Mouse (Mus musculus): ENCODE results near the gene Zgpat. TPM values are rescaled to one million over a fixed set of nuclear protein-coding genes. Genes with fewer than 3 reads are reported as not detected.

The Zgpat gene
- polyA plus RNA-seq, 1 experiment from 2014 or later = 21.7 TPM

GRCm38 (mm10) chr2:181379778-181380177, 15.1 kb downstream of the Zgpat start, which contains the start of gene Lime1:
Gene Lime1, plus strand, starts transcription at chr2:181380078.
- H3K36me3 ChIP-seq (ENCODE audit: control insufficient read depth, insufficient read depth, low read length) = peaks cover 21% of the 10 kb centered on the region; the same call in 1 of the 2 replicates

GRCm38 (mm10) chr2:181380251-181380650, 15.5 kb downstream of the Zgpat start:
- Histone ChIP-seq H3K9ac (ENCODE audit: low read depth, low read length) (no peak overlapping the region), H3K4me2 (no peak overlapping the region), H3K36me3 (ENCODE audit: control insufficient read depth, insufficient read depth, low read length) (peaks cover 21% of the 10 kb centered on the region; the same call in 1 of the 2 replicates), H3K27ac (ENCODE audit: low read depth, low read length) (no peak overlapping the region), H3K4me1 (ENCODE audit: control insufficient read depth, insufficient read depth, low read length) (no peaks in the 10 kb centered on the region), H3K9me3 (replicated peaks; ENCODE audit: control insufficient read depth, low read length) (no peaks in the 10 kb centered on the region), H3K27me3 (ENCODE audit: control insufficient read depth, insufficient read depth, low read length) (no peaks in the 10 kb centered on the region), H3K4me3 (ENCODE audit: low read depth, low read length) (no peak overlapping the region)
- ATAC-seq (replicated peaks; ENCODE audit: insufficient number of reproducible peaks, low FRiP score, low TSS enrichment) = no peak
- WGBS (ENCODE audit: insufficient replicate concordance) = 90% methylated on average over 5 of the region's 5 CpGs

More at GRCm38 (mm10) chr2:181379778-181380177, 15.1 kb downstream of the Zgpat start, which contains the start of gene Lime1:
- Histone ChIP-seq H3K4me2 (no peak within 1 kb of the TSS), H3K27ac (ENCODE audit: low read depth, low read length) (no peak within 1 kb of the TSS), H3K4me3 (ENCODE audit: low read depth, low read length) (no peak within 1 kb of the TSS), H3K9ac (ENCODE audit: low read depth, low read length) (no peak within 1 kb of the TSS), H3K27me3 (ENCODE audit: control insufficient read depth, insufficient read depth, low read length) (no peaks in the 10 kb centered on the region), H3K9me3 (replicated peaks; ENCODE audit: control insufficient read depth, low read length) (no peaks in the 10 kb centered on the region), H3K4me1 (ENCODE audit: control insufficient read depth, insufficient read depth, low read length) (no peaks in the 10 kb centered on the region)
- ATAC-seq (replicated peaks; ENCODE audit: insufficient number of reproducible peaks, low FRiP score, low TSS enrichment) = no peak
- 97% methylated on average over 12 of the region's 12 CpGs for WGBS (ENCODE audit: insufficient replicate concordance)

DNA sequence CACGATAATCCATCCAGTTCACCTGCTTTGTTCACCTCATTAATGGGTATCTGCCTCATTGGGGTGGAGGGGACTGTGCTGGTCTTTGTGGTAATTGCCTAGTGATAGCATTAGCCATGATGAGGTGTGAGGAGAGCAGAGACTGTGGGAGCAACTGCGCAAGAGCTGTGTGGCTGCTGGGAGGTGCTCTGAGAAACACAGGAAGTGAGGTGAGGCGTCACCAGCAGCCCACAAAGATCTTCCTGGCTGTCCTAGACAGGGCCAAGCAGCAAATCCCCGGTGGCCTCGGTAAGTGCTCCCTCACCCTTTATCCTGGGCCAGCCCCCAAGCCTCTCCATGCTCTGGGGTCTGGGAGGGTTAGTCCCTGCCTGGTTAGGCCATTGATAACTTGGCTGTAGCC, 16.4 kb downstream of the Zgpat start:
- WGBS (ENCODE audit: insufficient replicate concordance) = 88% methylated on average over 5 of the region's 5 CpGs
- no peak for ATAC-seq (replicated peaks; ENCODE audit: insufficient number of reproducible peaks, low FRiP score, low TSS enrichment)
- peaks cover 21% of the 10 kb centered on the region; the same call in 1 of the 2 replicates for H3K36me3 ChIP-seq (ENCODE audit: control insufficient read depth, insufficient read depth, low read length)

GRCm38 (mm10) chr2:181381631-181382306, 17.0 kb downstream of the Zgpat start:
- no peak overlapping the region for H3K4me2 ChIP-seq
- H3K4me1 ChIP-seq (ENCODE audit: control insufficient read depth, insufficient read depth, low read length) = no peaks in the 10 kb centered on the region
- H3K27ac ChIP-seq (ENCODE audit: low read depth, low read length) = no peak overlapping the region
- H3K9me3 ChIP-seq (replicated peaks; ENCODE audit: control insufficient read depth, low read length) = no peaks in the 10 kb centered on the region
- H3K4me3 ChIP-seq (ENCODE audit: low read depth, low read length) = no peak overlapping the region
- H3K27me3 ChIP-seq (ENCODE audit: control insufficient read depth, insufficient read depth, low read length) = no peaks in the 10 kb centered on the region
- H3K36me3 ChIP-seq (ENCODE audit: control insufficient read depth, insufficient read depth, low read length) = peaks cover 21% of the 10 kb centered on the region; the same call in 1 of the 2 replicates
- 83% methylated on average over 6 of the region's 6 CpGs for WGBS (ENCODE audit: insufficient replicate concordance)
- ATAC-seq (replicated peaks; ENCODE audit: insufficient number of reproducible peaks, low FRiP score, low TSS enrichment) = no peak
- H3K9ac ChIP-seq (ENCODE audit: low read depth, low read length) = no peak overlapping the region

More for the DNA sequence above, 16.4 kb downstream of the Zgpat start:
- Histone ChIP-seq H3K9ac (ENCODE audit: low read depth, low read length) (no peak overlapping the region), H3K9me3 (replicated peaks; ENCODE audit: control insufficient read depth, low read length) (no peaks in the 10 kb centered on the region), H3K4me3 (ENCODE audit: low read depth, low read length) (no peak overlapping the region), H3K27me3 (ENCODE audit: control insufficient read depth, insufficient read depth, low read length) (no peaks in the 10 kb centered on the region), H3K27ac (ENCODE audit: low read depth, low read length) (no peak overlapping the region), H3K4me2 (no peak overlapping the region), H3K4me1 (ENCODE audit: control insufficient read depth, insufficient read depth, low read length) (no peaks in the 10 kb centered on the region)

GRCm38 (mm10) chr2:181384463-181384862, 19.7 kb downstream of the Zgpat start:
- H3K4me3 ChIP-seq (ENCODE audit: low read depth, low read length) = no peak overlapping the region
- H3K9me3 ChIP-seq (replicated peaks; ENCODE audit: control insufficient read depth, low read length) = no peaks in the 10 kb centered on the region
- no peak overlapping the region for H3K4me2 ChIP-seq
- no peaks in the 10 kb centered on the region for H3K27me3 ChIP-seq (ENCODE audit: control insufficient read depth, insufficient read depth, low read length)
- H3K36me3 ChIP-seq (ENCODE audit: control insufficient read depth, insufficient read depth, low read length) = peaks cover 16% of the 10 kb centered on the region; the same call in 1 of the 2 replicates
- ATAC-seq (replicated peaks; ENCODE audit: insufficient number of reproducible peaks, low FRiP score, low TSS enrichment) = no peak
- no peak overlapping the region for H3K27ac ChIP-seq (ENCODE audit: low read depth, low read length)
- H3K9ac ChIP-seq (ENCODE audit: low read depth, low read length) = no peak overlapping the region
- whole genome bisulfite sequencing (ENCODE audit: insufficient replicate concordance) = 73% methylated on average over 7 of the region's 7 CpGs
- no peaks in the 10 kb centered on the region for H3K4me1 ChIP-seq (ENCODE audit: control insufficient read depth, insufficient read depth, low read length)

DNA sequence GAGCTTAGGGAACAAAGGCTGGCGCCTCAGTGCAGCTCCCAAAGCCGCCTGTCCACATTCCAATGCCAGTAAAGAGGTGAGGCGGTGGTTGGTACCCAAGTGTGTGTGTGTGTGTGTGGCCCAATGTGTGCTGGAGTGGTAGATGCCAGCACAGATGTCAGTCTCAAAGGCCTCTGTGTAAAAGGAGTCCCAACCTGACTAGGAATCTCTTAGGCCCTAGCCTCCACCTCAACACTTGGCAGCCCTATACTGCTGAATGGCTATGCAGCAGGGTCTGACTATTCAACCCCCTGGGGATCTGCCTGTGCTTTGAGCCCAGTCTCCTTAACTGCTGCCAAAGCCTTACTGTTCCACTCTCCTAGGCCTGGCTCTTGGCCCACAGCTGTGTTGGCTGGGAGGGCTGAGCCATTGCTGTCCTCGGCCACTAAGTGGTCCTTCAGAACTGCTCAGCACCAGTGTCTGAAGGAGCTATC, 20.2 kb downstream of the Zgpat start:
- peaks cover 14% of the 10 kb centered on the region; the same call in 1 of the 2 replicates for H3K36me3 ChIP-seq (ENCODE audit: control insufficient read depth, insufficient read depth, low read length)
- H3K9ac ChIP-seq (ENCODE audit: low read depth, low read length) = no peak overlapping the region
- H3K27ac ChIP-seq (ENCODE audit: low read depth, low read length) = no peak overlapping the region
- no peak overlapping the region for H3K4me3 ChIP-seq (ENCODE audit: low read depth, low read length)
- no peaks in the 10 kb centered on the region for H3K27me3 ChIP-seq (ENCODE audit: control insufficient read depth, insufficient read depth, low read length)
- ATAC-seq (replicated peaks; ENCODE audit: insufficient number of reproducible peaks, low FRiP score, low TSS enrichment) = no peak
- 85% methylated on average over 4 of the region's 4 CpGs for WGBS (ENCODE audit: insufficient replicate concordance)
- no peaks in the 10 kb centered on the region for H3K4me1 ChIP-seq (ENCODE audit: control insufficient read depth, insufficient read depth, low read length)
- H3K4me2 ChIP-seq = no peak overlapping the region
- H3K9me3 ChIP-seq (replicated peaks; ENCODE audit: control insufficient read depth, low read length) = no peaks in the 10 kb centered on the region

- H3K9ac ChIP-seq (ENCODE audit: low read depth, low read length) = no peak overlapping the region
- no peaks in the 10 kb centered on the region for H3K4me1 ChIP-seq (ENCODE audit: control insufficient read depth, insufficient read depth, low read length)
- 78% methylated on average over 3 of the region's 3 CpGs for WGBS (ENCODE audit: insufficient replicate concordance)
- H3K36me3 ChIP-seq (ENCODE audit: control insufficient read depth, insufficient read depth, low read length) = 0 out of 2 replicates have a peak, but pooled peaks cover 10% of the 10 kb centered on the region
- H3K27ac ChIP-seq (ENCODE audit: low read depth, low read length) = no peak overlapping the region
- H3K4me2 ChIP-seq = no peak overlapping the region
- ATAC-seq (replicated peaks; ENCODE audit: insufficient number of reproducible peaks, low FRiP score, low TSS enrichment) = no peak
- H3K9me3 ChIP-seq (replicated peaks; ENCODE audit: control insufficient read depth, low read length) = no peaks in the 10 kb centered on the region
- H3K4me3 ChIP-seq (ENCODE audit: low read depth, low read length) = no peak overlapping the region
- H3K27me3 ChIP-seq (ENCODE audit: control insufficient read depth, insufficient read depth, low read length) = no peaks in the 10 kb centered on the region
These were observed 21.2 kb downstream of the Zgpat start for GRCm38 (mm10) chr2:181385885-181386284.

DNA sequence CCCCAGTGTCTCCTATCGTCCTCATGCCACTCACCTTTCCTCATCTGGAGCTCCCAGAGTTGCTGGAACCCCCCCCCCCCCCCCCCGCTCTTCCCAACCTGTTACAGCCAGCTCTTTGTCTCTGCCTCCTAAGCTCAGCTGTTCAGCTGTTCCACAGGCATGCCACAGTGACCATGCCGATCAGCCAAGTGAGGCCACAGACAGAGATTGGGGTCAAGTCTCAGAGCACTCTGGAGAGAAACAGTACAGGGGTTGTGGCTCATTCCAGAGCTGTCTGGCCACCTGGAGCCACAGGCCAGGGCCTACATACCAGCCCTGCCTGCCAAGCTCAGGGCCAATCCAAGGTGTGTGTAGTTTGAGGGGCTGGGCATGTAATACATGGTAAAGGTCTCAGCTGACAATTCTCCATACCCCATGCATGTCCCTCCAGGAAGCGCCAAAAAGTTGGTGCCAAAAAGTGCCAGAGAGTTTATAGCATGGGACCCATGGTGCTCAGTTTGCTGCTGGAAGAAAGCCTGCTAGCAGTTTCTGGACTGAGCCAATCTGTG, 22.0 kb downstream of the Zgpat start:
- no peaks in the 10 kb centered on the region for H3K9me3 ChIP-seq (replicated peaks; ENCODE audit: control insufficient read depth, low read length)
- no peak overlapping the region for H3K4me2 ChIP-seq
- ATAC-seq (replicated peaks; ENCODE audit: insufficient number of reproducible peaks, low FRiP score, low TSS enrichment) = no peak
- H3K36me3 ChIP-seq (ENCODE audit: control insufficient read depth, insufficient read depth, low read length) = 0 out of 2 replicates have a peak, but pooled peaks cover 7% of the 10 kb centered on the region
- no peaks in the 10 kb centered on the region for H3K27me3 ChIP-seq (ENCODE audit: control insufficient read depth, insufficient read depth, low read length)
- no peak overlapping the region for H3K9ac ChIP-seq (ENCODE audit: low read depth, low read length)
- no peak overlapping the region for H3K27ac ChIP-seq (ENCODE audit: low read depth, low read length)
- no peaks in the 10 kb centered on the region for H3K4me1 ChIP-seq (ENCODE audit: control insufficient read depth, insufficient read depth, low read length)
- WGBS (ENCODE audit: insufficient replicate concordance) = 83% methylated on average over 4 of the region's 4 CpGs
- no peak overlapping the region for H3K4me3 ChIP-seq (ENCODE audit: low read depth, low read length)
